Mouse (Mus musculus): ENCODE data around the gene Agpat4.

GRCm38 (mm10) chr17:12231087-12231486 is 112.6 kb downstream of the Agpat4 start:
- TF ChIP-seq MAX (IDR thresholded peaks at IDR 0.05) (no peak), USF1 (IDR thresholded peaks at IDR 0.05; ENCODE audit: low read depth) (no peak), CTCF (IDR thresholded peaks at IDR 0.05; ENCODE audit: control insufficient read depth, insufficient read depth, insufficient read length) (no peak), MYOG (IDR thresholded peaks at IDR 0.05; ENCODE audit: control insufficient read depth, extremely low read depth, insufficient read length) (no peak), MYOD1 (IDR thresholded peaks at IDR 0.05; ENCODE audit: control insufficient read depth, insufficient read length, low read depth) (no peak)
